In genomic region chr15:17614945-17615344, GRCm38 (mm10) we compare ENCODE assay signal across 23 mouse cellular contexts.
DNase-seq lines count a peak whose midpoint lies in the region; ATAC-seq and TF ChIP-seq lines count a peak whose summit lies in the region.
"Had no signal": no experiment of that assay in that cellular context is flagged by ENCODE, and none has a peak within 500 bp of the region (broad histone marks: within the 10 kb centered on the region; RNA-seq: fewer than 3 reads in every experiment).

No protein-coding gene starts in this region.

- peak; percentile 14 for DNase-seq in forebrain, postnatal 0 days
- peak; percentile 13 for DNase-seq in layer of hippocampus, adult 9-10 months (ENCODE audit: low spot score)
- no peak for DNase-seq in layer of hippocampus, adult 8-10 months (ENCODE audit: low spot score in 2 of 2)
- DNase-seq in left cerebral cortex, postnatal 14 days (ENCODE audit: low spot score in 2 of 2) = no peak
- DNase-seq: adrenal gland, adult 8-10 months; adrenal gland, postnatal 14 days; adrenal gland, postnatal 36 days; B cell, adult 2 months; cerebellum, adult 11 months; cerebellum, adult 18-20 months; cerebellum, adult 8-10 months; cerebellum, adult 9-11 months; cerebellum, postnatal 25 days had no signal

- H3K27me3 ChIP-seq in forebrain, postnatal 0 days (ENCODE audit: insufficient read depth, low read length) = no peaks in the 10 kb centered on the region
- H3K27me3 ChIP-seq in forebrain, embryonic 15.5 days = no peaks in the 10 kb centered on the region
- H3K27me3 ChIP-seq: CH12.LX; embryonic facial prominence, embryonic 12.5 days; forebrain, embryonic 13.5 days; Patski had no signal

- ATAC-seq in forebrain, postnatal 0 days = peak; percentile 59
- ATAC-seq in forebrain, embryonic 15.5 days (replicated peaks) = no peak
- ATAC-seq: activated CD4-positive, CD25-positive, alpha-beta regulatory T cell, adult 4 months; CD4-positive, CD25-positive, alpha-beta regulatory T cell, adult 4 months; forebrain, embryonic 13.5 days; forebrain, embryonic 16.5 days; Patski had no signal

- TF ChIP-seq CTCF in forebrain, postnatal 0 days (IDR thresholded peaks at IDR 0.05; ENCODE audit: low read depth) = no peak

- H3K36me3 ChIP-seq in forebrain, postnatal 0 days (ENCODE audit: insufficient read depth) = no peaks in the 10 kb centered on the region
- no peaks in the 10 kb centered on the region for H3K36me3 ChIP-seq in forebrain, embryonic 15.5 days
- H3K36me3 ChIP-seq: embryonic facial prominence, embryonic 10.5 days; embryonic facial prominence, embryonic 12.5 days; G1E had no signal

- intact Hi-C loops in left cerebral cortex, postnatal 14 days (cut with DNase I) = no loop called here

- no peaks in the 10 kb centered on the region for H3K9me3 ChIP-seq in forebrain, postnatal 0 days (ENCODE audit: low read length)
- no peaks in the 10 kb centered on the region for H3K9me3 ChIP-seq in forebrain, embryonic 15.5 days
- H3K9me3 ChIP-seq: embryonic facial prominence, embryonic 10.5 days; embryonic facial prominence, embryonic 12.5 days; forebrain, embryonic 13.5 days; G1E had no signal

- 95% methylated on average over 1 of the region's 1 CpGs for WGBS in forebrain, postnatal 0 days
- 73% methylated on average over 1 of the region's 1 CpGs for WGBS in forebrain, embryonic 15.5 days

- no peaks in the 10 kb centered on the region for H3K4me1 ChIP-seq in forebrain, postnatal 0 days (ENCODE audit: insufficient read depth)
- no peaks in the 10 kb centered on the region for H3K4me1 ChIP-seq in forebrain, embryonic 15.5 days
- H3K4me1 ChIP-seq: embryonic facial prominence, embryonic 10.5 days; embryonic facial prominence, embryonic 12.5 days; forebrain, embryonic 13.5 days had no signal

- H3K9ac ChIP-seq in forebrain, postnatal 0 days = no peak overlapping the region
- no peak overlapping the region for H3K9ac ChIP-seq in forebrain, embryonic 15.5 days (replicated peaks)
- H3K9ac ChIP-seq: embryonic facial prominence, embryonic 12.5 days; forebrain, embryonic 13.5 days had no signal

- no peak overlapping the region for H3K4me3 ChIP-seq in forebrain, postnatal 0 days (ENCODE audit: low read depth, low read length)
- no peak overlapping the region for H3K4me3 ChIP-seq in forebrain, embryonic 15.5 days
- H3K4me3 ChIP-seq: embryonic facial prominence, embryonic 10.5 days; embryonic facial prominence, embryonic 12.5 days; forebrain, embryonic 13.5 days had no signal

- H3K27ac ChIP-seq in forebrain, postnatal 0 days (ENCODE audit: low read depth, low read length) = no peak overlapping the region
- no peak overlapping the region for H3K27ac ChIP-seq in forebrain, embryonic 15.5 days (replicated peaks)
- H3K27ac ChIP-seq: embryonic facial prominence, embryonic 10.5 days; embryonic facial prominence, embryonic 12.5 days; forebrain, embryonic 13.5 days had no signal

- no peak overlapping the region for H3K4me2 ChIP-seq in forebrain, postnatal 0 days (ENCODE audit: low read depth)
- no peak overlapping the region for H3K4me2 ChIP-seq in forebrain, embryonic 15.5 days (replicated peaks)
- H3K4me2 ChIP-seq: embryonic facial prominence, embryonic 12.5 days; forebrain, embryonic 13.5 days had no signal

Comparison
In these comparisons a context has a peak if more than half of its experiments do, and no peak if none do; other contexts are left out.
1. DNase-seq: peak in forebrain, postnatal 0 days (single experiment) and layer of hippocampus, adult 9-10 months (single experiment); none in layer of hippocampus, adult 8-10 months (0 of 2) and left cerebral cortex, postnatal 14 days (0 of 2).